Mouse (Mus musculus) megakaryocyte, embryonic 14.5 days (primary cell): Measurements from ENCODE around the gene Nlgn1.

Experiments used
- FLI1 ChIP-seq: IDR thresholded peaks from 2 replicates; pipeline ENCODE4 v1.6.1; 2012; ENCODE audit warnings: low read length, inconsistent platforms, mixed read lengths
- GATA1 ChIP-seq: IDR thresholded peaks from 3 replicates; pipeline ENCODE4 v1.6.1; 2012; ENCODE audit warnings: mixed read lengths, low read length, inconsistent platforms, borderline replicate concordance

DNA sequence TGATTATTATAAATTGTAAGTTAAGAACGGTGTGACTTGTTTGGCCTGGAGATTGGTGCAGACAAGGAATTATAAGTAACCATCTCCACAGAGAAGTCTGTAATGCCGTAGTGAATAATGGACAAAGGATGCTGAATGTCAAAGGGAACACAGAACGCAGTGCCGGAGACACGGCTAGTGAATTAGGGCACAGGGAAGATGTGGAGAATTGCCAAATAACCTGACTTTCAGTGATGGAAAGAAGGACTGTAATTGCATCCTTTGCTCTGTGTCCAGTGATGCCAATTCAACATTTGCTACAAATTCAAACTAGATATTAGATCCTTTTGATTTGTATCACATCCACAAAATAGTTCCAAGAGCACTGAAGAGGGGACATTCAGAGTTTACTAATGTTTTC lies 415.7 kb downstream of the Nlgn1 start:
- TF ChIP-seq GATA1 (no peak), FLI1 (no peak)
